Mouse (Mus musculus) kidney, embryonic 15.5 days (tissue): ENCODE results near the gene Cxcl12. TPM values are rescaled to one million over a fixed set of nuclear protein-coding genes. Genes with fewer than 3 reads are reported as not detected.
A peak's percentile ranks its signal among the peaks of the same experiment; 100 is the strongest.

Experiments
- ATAC-seq: fragments of 200-750 bp; cut with Nextera tagmentation; replicated peaks from 2 replicates; pipeline ENCODE4 v1.8.0; 2017; ENCODE audit warnings: moderate TSS enrichment; ENCODE audit not compliant: low FRiP score
- H3K27ac ChIP-seq: fragments of 300-500 bp; sonication (generic); 2 replicates; pipeline ENCODE4 v1.5.1; 2015; ENCODE audit warnings: mild to moderate bottlenecking, inconsistent platforms
- H3K27me3 ChIP-seq: fragments of 300-500 bp; sonication (generic); 2 replicates; pipeline ENCODE4 v1.6.1; 2015; ENCODE audit warnings: inconsistent platforms
- H3K36me3 ChIP-seq: fragments of 300-500 bp; sonication (generic); 2 replicates; pipeline ENCODE4 v1.6.1; 2015; ENCODE audit warnings: inconsistent platforms
- H3K4me1 ChIP-seq: fragments of 300-500 bp; sonication (generic); 2 replicates; pipeline ENCODE4 v1.6.1; 2015; ENCODE audit warnings: inconsistent platforms
- H3K4me2 ChIP-seq: fragments of 300-500 bp; sonication (generic); 2 replicates; pipeline ENCODE4 v1.6.1; 2015; ENCODE audit warnings: moderate library complexity, mild to moderate bottlenecking, inconsistent platforms
- H3K4me3 ChIP-seq: fragments of 300-500 bp; sonication (generic); replicated peaks from 2 replicates; pipeline ENCODE4 v1.5.1; 2015; ENCODE audit warnings: mild to moderate bottlenecking, inconsistent platforms
- H3K9ac ChIP-seq: fragments of 300-500 bp; sonication (generic); 2 replicates; pipeline ENCODE4 v1.6.1; 2015; ENCODE audit warnings: mild to moderate bottlenecking, inconsistent platforms
- H3K9me3 ChIP-seq: fragments of 300-500 bp; sonication (generic); replicated peaks from 2 replicates; pipeline ENCODE4 v1.6.1; 2016; ENCODE audit warnings: inconsistent platforms
- WGBS: fragments of 180-500 bp; shearing (Covaris S2); methylation state at CpG from one replicate; pipeline ENCODE4 v1.1.7; 2015; ENCODE audit warnings: mixed read lengths; 5-methylcytosine and 5-hydroxymethylcytosine counted together
- polyA plus RNA-seq: library from polyadenylated mRNA; unstranded; fragments of >200 nt; fragmentation: Nextera tagmentation; extraction: Ambion mirVana; gene quantifications from 2 replicates; pipeline ENCODE4 v1.2.1, GENCODE M21; 2015

The Cxcl12 gene
- polyA plus RNA-seq, 1 experiment from 2014 or later = 158 TPM

GRCm38 (mm10) chr6:117180303-117180702 is 12.0 kb downstream of the Cxcl12 start:
- no peak overlapping the region for H3K9ac ChIP-seq
- 0 out of 2 replicates have a peak, but pooled peaks cover 4% of the 10 kb centered on the region for H3K4me1 ChIP-seq
- WGBS = 59% methylated on average over 6 of the region's 6 CpGs
- H3K27me3 ChIP-seq = 0 out of 2 replicates have a peak, but pooled peaks cover 11% of the 10 kb centered on the region
- ATAC-seq = no peak
- H3K9me3 ChIP-seq = no peaks in the 10 kb centered on the region
- no peak overlapping the region for H3K4me3 ChIP-seq
- no peak overlapping the region for H3K27ac ChIP-seq
- H3K4me2 ChIP-seq = no peak overlapping the region
- peaks cover 26% of the 10 kb centered on the region for H3K36me3 ChIP-seq

- ATAC-seq = no peak
- 79% methylated on average over 4 of the region's 4 CpGs for WGBS
- Histone ChIP-seq H3K4me2 (no peak overlapping the region), H3K9ac (no peak overlapping the region), H3K27me3 (no peaks in the 10 kb centered on the region), H3K9me3 (no peaks in the 10 kb centered on the region), H3K4me1 (no peaks in the 10 kb centered on the region), H3K27ac (no peak overlapping the region), H3K4me3 (no peak overlapping the region), H3K36me3 (no peaks in the 10 kb centered on the region)
Measured at GRCm38 (mm10) chr6:117185381-117185780, 17.0 kb downstream of the Cxcl12 start.

GRCm38 (mm10) chr6:117190453-117190852 is 22.1 kb downstream of the Cxcl12 start:
- Histone ChIP-seq H3K4me3 (no peak overlapping the region), H3K9ac (no peak overlapping the region), H3K4me2 (no peak overlapping the region), H3K27me3 (no peaks in the 10 kb centered on the region), H3K4me1 (no peaks in the 10 kb centered on the region), H3K9me3 (no peaks in the 10 kb centered on the region), H3K36me3 (no peaks in the 10 kb centered on the region), H3K27ac (no peak overlapping the region)
- WGBS = 91% methylated on average over 3 of the region's 3 CpGs
- ATAC-seq = no peak

GRCm38 (mm10) chr6:117191741-117192140 is 23.4 kb downstream of the Cxcl12 start:
- Histone ChIP-seq H3K4me2 (no peak overlapping the region), H3K4me1 (no peaks in the 10 kb centered on the region), H3K9me3 (no peaks in the 10 kb centered on the region), H3K27me3 (no peaks in the 10 kb centered on the region), H3K27ac (no peak overlapping the region), H3K36me3 (no peaks in the 10 kb centered on the region), H3K4me3 (no peak overlapping the region), H3K9ac (no peak overlapping the region)
- no peak for ATAC-seq
- 91% methylated on average over 6 of the region's 6 CpGs for WGBS

- Histone ChIP-seq H3K9ac (no peak overlapping the region), H3K27me3 (no peaks in the 10 kb centered on the region), H3K4me1 (no peaks in the 10 kb centered on the region), H3K9me3 (no peaks in the 10 kb centered on the region), H3K4me3 (no peak overlapping the region), H3K36me3 (no peaks in the 10 kb centered on the region), H3K27ac (no peak overlapping the region), H3K4me2 (no peak overlapping the region)
- WGBS = 83% methylated on average over 7 of the region's 7 CpGs
- 0 out of 2 replicates have a peak, but pooled peaks have one; percentile 29 for ATAC-seq
Measured at GRCm38 (mm10) chr6:117192678-117193077, 24.3 kb downstream of the Cxcl12 start.

GRCm38 (mm10) chr6:117195270-117195669 is 26.9 kb downstream of the Cxcl12 start:
- Histone ChIP-seq H3K9ac (no peak overlapping the region), H3K27ac (no peak overlapping the region), H3K9me3 (no peaks in the 10 kb centered on the region), H3K4me3 (no peak overlapping the region), H3K36me3 (no peaks in the 10 kb centered on the region), H3K27me3 (no peaks in the 10 kb centered on the region), H3K4me2 (no peak overlapping the region), H3K4me1 (no peaks in the 10 kb centered on the region)
- 0 out of 2 replicates have a peak, but pooled peaks have one; percentile 54 for ATAC-seq
- 59% methylated on average over 3 of the region's 3 CpGs for WGBS

- Histone ChIP-seq H3K27me3 (no peaks in the 10 kb centered on the region), H3K4me1 (peaks cover 4% of the 10 kb centered on the region; the same call in 1 of the 2 replicates), H3K4me2 (no peak overlapping the region), H3K9ac (no peak overlapping the region), H3K27ac (no peak overlapping the region), H3K36me3 (no peaks in the 10 kb centered on the region), H3K9me3 (no peaks in the 10 kb centered on the region), H3K4me3 (no peak overlapping the region)
- ATAC-seq = no peak
- WGBS = 78% methylated on average over 4 of the region's 4 CpGs
Measured at GRCm38 (mm10) chr6:117198871-117199270, 30.5 kb downstream of the Cxcl12 start.

GRCm38 (mm10) chr6:117199718-117200117 is 31.4 kb downstream of the Cxcl12 start:
- Histone ChIP-seq H3K36me3 (no peaks in the 10 kb centered on the region), H3K4me1 (peaks cover 4% of the 10 kb centered on the region; the same call in 1 of the 2 replicates), H3K9ac (no peak overlapping the region), H3K27ac (no peak overlapping the region), H3K9me3 (no peaks in the 10 kb centered on the region), H3K4me2 (no peak overlapping the region), H3K27me3 (no peaks in the 10 kb centered on the region), H3K4me3 (no peak overlapping the region)
- 35% methylated on average over 2 of the region's 2 CpGs for WGBS
- ATAC-seq = no peak

GRCm38 (mm10) chr6:117200916-117201315 is 32.6 kb downstream of the Cxcl12 start:
- H3K4me2 ChIP-seq = no peak overlapping the region
- H3K4me3 ChIP-seq = no peak overlapping the region
- WGBS = 43% methylated on average over 5 of the region's 5 CpGs
- H3K36me3 ChIP-seq = no peaks in the 10 kb centered on the region
- no peaks in the 10 kb centered on the region for H3K27me3 ChIP-seq
- peaks cover 4% of the 10 kb centered on the region; the same call in 1 of the 2 replicates for H3K4me1 ChIP-seq
- no peaks in the 10 kb centered on the region for H3K9me3 ChIP-seq
- no peak for ATAC-seq
- H3K27ac ChIP-seq = no peak overlapping the region
- no peak overlapping the region for H3K9ac ChIP-seq

GRCm38 (mm10) chr6:117201396-117201795 is 33.1 kb downstream of the Cxcl12 start:
- peaks cover 4% of the 10 kb centered on the region; the same call in 1 of the 2 replicates for H3K4me1 ChIP-seq
- no peak overlapping the region for H3K9ac ChIP-seq
- no peak overlapping the region for H3K27ac ChIP-seq
- no peaks in the 10 kb centered on the region for H3K27me3 ChIP-seq
- H3K36me3 ChIP-seq = no peaks in the 10 kb centered on the region
- 95% methylated on average over 2 of the region's 2 CpGs for WGBS
- ATAC-seq = no peak
- H3K4me2 ChIP-seq = no peak overlapping the region
- H3K9me3 ChIP-seq = no peaks in the 10 kb centered on the region
- no peak overlapping the region for H3K4me3 ChIP-seq

- H3K27me3 ChIP-seq = no peaks in the 10 kb centered on the region
- no peak overlapping the region for H3K9ac ChIP-seq
- no peak for ATAC-seq
- 85% methylated on average over 8 of the region's 8 CpGs for WGBS
- no peak overlapping the region for H3K27ac ChIP-seq
- H3K9me3 ChIP-seq = no peaks in the 10 kb centered on the region
- H3K4me3 ChIP-seq = no peak overlapping the region
- no peak overlapping the region for H3K4me2 ChIP-seq
- no peaks in the 10 kb centered on the region for H3K36me3 ChIP-seq
- peaks cover 4% of the 10 kb centered on the region; the same call in 1 of the 2 replicates for H3K4me1 ChIP-seq
Measured at GRCm38 (mm10) chr6:117201859-117202258, 33.5 kb downstream of the Cxcl12 start.

GRCm38 (mm10) chr6:117202856-117203400 is 34.6 kb downstream of the Cxcl12 start:
- H3K4me2 ChIP-seq = no peak overlapping the region
- no peak overlapping the region for H3K27ac ChIP-seq
- H3K9ac ChIP-seq = no peak overlapping the region
- H3K27me3 ChIP-seq = no peaks in the 10 kb centered on the region
- no peak for ATAC-seq
- no peaks in the 10 kb centered on the region for H3K36me3 ChIP-seq
- H3K4me3 ChIP-seq = no peak overlapping the region
- 77% methylated on average over 2 of the region's 2 CpGs for WGBS
- no peaks in the 10 kb centered on the region for H3K9me3 ChIP-seq
- peaks cover 4% of the 10 kb centered on the region; the same call in 1 of the 2 replicates for H3K4me1 ChIP-seq

- ATAC-seq = no peak
- Histone ChIP-seq H3K36me3 (no peaks in the 10 kb centered on the region), H3K9ac (no peak overlapping the region), H3K9me3 (no peaks in the 10 kb centered on the region), H3K4me1 (peaks cover 4% of the 10 kb centered on the region; the same call in 1 of the 2 replicates), H3K4me3 (no peak overlapping the region), H3K27ac (no peak overlapping the region), H3K4me2 (no peak overlapping the region), H3K27me3 (no peaks in the 10 kb centered on the region)
- 84% methylated on average over 3 of the region's 3 CpGs for WGBS
Measured at GRCm38 (mm10) chr6:117204112-117204511, 35.8 kb downstream of the Cxcl12 start.
